Mouse (Mus musculus) mouse embryonic stem cell (cell line): ENCODE results near the gene Cdc40.

ENCODE experiments used
- in situ Hi-C, 2 experiments: fragments of 300-500 bp; cut with MboI; formaldehyde crosslinking; loops; 1 replicate in 1 of 2; 3 replicates in 1 of 2; pipeline ENCODE4 v1.14.3; 2019 to 2020; ENCODE audit warnings: low sequenced_read_pairs in 2 of 2, low pct_unique_long_range_greater_than_20kb in 1 of 2, mixed read lengths in 1 of 2; ENCODE audit not compliant: unreplicated experiment in 1 of 2

The Cdc40 gene

DNA sequence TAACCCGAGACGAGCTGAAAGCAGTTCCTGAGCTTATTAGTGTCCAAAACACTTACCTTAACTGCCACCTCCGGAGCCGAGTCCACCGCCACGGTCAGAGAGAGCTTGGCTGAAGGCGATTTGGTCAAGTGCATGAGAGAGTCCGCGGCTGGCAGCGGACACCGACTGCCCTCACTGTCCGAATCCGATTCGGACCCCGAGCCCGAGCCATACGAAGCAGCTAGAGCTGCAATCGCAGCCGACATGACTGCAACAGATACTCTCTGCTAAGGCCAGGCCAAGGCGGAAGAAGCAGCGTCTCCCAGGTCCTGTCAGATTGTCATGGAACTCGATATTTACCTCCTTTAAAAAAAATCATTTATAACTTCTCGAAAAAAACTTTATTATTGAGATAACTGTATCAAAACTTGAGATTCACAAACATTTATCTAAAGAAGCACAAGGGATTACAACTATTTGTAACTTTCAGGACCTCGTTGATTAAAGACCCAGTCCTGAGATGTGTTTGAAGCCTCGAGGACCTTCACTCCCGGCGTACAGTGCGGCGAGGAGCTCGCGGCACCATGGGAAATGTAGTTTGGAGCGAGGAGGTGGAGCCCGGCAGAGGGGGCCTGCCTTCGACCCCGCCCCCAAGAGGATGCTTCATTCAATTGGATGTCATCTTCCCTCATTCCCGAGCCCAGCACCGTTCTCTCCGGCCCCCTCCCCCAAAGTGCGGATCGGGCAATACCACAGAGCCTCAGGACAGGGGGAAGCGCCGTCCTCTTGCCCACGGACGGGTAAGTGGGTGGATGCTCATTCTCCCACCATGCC, at the start of gene Cdc40, which contains the start of gene Wasf1:
TSS of gene Cdc40 (minus strand) at position 481 of the 813 bp plus-strand sequence.
TSS of gene Wasf1 (plus strand) at position 645 of the 813 bp plus-strand sequence.
- in situ Hi-C loops, result no loop called here

DNA sequence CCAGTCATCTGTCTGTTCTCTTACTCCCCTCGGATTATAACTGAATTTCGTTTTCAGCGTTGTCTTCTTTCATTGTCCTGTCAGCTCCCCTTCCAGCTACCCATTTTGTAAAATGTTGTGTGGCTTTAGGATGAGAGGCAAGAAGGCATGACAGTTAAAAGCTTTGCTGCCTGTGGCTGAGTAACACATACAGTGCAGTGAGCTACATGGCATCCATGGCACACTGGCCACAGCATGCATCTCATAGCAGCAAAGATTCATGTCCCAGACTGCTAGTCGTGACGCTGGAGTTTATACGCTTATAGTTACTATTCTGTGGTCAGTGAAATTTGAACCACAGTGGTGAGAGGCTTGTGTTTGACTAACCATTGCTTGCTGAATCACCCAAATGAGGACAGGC, 36.4 kb upstream of the Cdc40 start:
- in situ Hi-C loops, result no loop called here

DNA sequence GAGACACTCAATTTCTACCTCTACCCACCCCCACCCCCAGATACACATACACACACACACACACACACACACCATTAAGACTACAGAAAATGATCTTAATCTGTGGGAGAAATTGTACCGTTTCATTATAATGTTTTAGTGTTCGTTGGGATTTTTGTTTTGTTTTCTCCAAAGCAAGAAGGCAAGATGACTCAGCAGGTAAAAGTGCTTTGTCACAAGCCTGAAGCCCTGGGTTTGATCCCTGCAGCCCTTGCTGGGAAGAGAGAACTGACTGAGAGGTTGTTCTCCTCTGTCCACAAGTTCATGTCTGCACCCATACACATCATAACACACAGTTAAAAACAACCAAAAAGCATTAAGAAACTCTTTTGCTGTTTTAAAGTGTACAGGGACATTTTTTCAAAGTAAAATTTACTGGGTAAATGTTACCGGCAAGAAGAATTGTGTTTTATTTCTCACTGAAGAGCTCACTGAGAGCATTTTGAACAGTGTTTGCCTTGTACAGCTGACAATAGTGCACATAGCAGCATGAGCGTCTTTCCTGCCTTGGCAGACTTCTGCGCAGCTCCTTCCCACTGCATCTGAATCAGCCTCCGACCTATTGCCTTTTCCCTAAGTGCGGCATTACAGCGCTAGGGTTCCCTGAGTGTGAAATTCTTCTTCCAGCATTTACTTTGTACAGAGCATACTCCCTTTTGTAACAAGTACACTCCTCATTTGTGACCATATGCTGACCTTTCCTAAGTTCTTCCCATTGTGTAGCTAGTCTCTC, 35.7 kb upstream of the Cdc40 start:
- in situ Hi-C loops, result no loop called here

DNA sequence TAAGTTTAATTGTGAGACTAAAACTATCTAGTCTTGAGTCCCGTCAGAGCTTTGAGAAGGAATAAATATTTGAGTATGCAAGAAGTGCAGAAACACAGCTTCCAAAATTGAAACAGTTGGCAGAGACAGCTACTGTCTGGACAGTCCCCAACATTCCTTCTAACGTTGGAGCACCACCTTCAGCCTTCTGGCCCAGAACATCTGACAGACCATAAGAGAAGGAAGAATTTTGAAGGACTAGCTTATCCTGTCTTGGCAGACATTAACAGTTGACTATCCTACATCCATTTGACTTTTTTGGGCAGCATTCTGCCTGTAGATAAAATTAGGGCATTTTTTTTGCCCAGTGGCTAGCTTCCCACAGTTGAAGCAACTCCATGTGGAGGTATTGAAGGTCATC, 32.1 kb upstream of the Cdc40 start:
- in situ Hi-C loops, result no loop called here

DNA sequence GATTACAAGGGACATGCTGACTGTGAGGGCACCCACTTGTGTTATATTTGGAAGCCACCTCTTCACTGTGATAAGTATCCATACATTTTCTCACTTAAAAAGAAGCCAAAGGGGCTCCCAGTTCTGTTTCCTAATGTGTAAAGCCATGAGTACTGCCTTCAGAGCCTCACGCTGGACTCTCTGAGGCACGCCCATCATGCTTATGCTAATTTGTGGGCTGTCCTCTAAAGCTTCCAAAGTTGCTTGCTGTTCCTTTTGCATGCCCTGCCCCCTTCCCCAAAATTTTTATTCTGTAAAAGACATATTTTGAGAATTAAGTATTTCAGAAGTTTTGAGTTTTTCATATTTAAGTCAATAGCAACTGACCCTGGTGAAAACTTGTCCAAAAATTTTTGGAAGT, 27.7 kb upstream of the Cdc40 start:
- in situ Hi-C loops, result no loop called here

DNA sequence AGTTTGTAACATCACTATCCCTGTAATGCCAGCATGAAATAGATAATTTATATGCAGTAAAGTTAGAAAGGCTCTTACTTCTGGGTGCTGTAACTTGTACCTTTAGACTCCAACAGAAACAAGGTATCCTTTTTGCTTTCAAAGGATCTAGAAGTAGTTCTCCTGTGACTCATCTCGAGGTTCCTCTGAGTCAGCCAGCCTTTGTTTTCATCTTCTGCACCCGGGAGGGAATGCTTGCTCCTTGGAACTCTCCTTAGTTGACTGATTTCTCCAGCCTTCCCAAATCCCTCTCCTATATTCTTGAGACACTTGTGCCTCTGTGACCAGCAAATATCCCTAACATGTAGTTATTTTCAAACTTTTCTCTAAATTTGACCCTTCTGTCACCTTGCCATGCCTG, 25.5 kb upstream of the Cdc40 start:
- in situ Hi-C loops, result no loop called here

DNA sequence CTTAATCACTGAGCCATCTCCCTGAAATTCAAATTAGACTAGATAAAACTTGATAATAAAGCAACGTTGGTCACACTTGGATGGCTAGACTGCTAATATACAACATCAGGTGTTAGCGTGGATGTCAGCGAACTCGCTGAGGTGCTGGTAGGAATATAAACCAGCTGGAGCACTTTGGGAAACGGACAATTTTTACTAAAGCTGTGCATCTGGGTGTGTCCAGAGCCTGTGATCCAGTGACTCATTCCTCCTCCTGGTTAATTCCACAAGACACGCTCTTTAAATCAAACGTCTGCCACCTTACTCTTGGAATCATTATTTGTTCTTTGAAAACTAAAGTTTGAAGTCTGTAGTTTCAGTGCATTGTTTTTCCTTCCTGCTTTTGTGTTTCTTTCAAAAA, 23.7 kb upstream of the Cdc40 start:
- in situ Hi-C loops, result no loop called here

DNA sequence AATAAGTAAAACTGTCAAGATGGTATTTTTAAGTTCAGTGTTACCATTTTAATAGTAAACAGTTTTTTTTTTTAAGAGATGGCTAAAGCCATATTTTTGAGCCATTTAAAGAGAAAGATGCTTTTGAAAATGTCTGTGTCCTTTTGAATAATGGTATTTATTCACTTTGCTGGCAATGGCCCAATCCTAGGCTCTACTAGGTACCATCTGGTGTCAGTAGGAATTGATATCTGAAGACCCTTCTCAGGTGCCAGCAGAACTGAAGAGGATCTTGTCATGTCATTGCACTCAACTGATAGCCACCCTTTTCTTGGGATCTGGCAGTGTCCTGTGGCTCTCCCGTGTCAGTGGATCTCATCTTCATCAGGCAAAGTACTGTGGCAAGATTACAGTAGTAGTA, 23.0 kb upstream of the Cdc40 start:
- in situ Hi-C loops, result no loop called here

DNA sequence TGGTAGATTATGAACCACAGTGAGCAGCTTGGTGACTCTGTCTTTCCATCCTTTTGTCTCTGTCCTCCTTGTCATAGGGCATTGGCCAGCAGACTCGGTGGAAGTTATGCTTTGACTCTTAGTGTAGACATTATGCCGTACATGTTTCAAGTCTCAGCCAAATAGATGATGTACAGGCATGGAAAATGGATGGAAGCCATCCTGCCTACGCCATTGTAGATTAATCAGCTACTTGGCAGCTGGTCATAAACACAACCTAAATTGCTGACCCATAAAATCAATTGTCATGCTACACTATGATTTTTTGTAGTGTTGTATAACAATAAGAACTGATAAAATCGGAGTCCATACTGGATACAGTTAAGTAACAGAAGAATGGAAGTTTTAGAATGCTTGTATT, 18.7 kb upstream of the Cdc40 start:
- in situ Hi-C loops, result no loop called here

DNA sequence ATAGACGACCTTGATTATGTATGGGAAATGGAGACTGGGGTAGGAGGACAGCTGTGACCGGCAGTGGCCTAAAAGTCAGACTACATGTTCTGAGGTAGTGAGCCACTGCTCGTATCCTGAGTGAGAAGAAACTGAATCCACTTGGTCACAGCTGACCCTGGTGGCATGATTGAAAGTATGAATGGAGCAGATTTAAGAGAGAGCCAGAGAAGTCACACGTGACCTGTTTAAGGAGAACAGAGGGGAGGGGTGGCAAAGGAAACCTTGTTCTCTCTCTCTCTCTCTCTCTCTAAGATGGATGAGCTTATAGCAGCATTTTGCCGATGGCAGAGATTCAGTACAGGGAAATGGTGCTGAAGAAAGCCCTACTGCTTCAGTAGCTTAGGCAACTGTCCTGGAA, 13.5 kb upstream of the Cdc40 start:
- in situ Hi-C loops, result no loop called here

DNA sequence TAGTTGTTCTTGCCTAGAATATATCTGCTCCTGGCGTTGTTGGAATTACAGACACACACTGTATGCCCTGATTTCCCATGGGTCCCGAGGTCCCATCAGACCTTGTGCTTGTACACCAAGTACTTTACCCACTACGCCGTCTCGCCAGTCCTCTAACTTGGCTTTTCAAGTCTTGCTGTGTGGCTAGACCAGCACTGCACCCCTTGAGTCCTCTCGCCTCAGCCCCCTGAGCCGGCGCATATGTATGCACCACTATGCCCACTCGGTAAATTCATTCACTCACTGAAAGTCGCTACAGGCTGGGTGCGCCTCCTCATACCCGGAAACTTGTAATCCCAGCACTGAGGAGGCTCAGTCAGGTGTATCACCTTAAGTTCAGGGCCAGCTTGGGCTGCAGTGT, 12.7 kb upstream of the Cdc40 start:
- in situ Hi-C loops, result no loop called here

DNA sequence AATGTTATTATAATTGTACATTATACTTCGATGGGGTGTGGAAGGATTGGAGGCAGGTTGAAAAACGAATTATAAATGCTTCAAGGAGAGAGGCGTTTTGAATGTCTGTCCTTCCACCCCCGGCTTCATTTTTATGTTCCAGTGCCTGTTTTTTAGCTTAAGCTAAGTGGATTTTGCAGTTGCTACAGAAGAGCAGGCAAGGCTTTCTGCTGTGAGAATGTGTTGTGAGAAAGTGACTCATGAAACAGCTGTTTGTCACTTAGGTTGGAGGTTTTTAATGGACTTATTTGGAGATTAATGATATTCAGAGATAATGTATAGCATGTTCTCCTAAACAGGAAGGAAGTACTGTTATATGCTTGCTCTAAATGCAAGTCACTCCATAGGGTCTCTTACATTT, 6.0 kb upstream of the Cdc40 start:
- in situ Hi-C loops, result no loop called here

DNA sequence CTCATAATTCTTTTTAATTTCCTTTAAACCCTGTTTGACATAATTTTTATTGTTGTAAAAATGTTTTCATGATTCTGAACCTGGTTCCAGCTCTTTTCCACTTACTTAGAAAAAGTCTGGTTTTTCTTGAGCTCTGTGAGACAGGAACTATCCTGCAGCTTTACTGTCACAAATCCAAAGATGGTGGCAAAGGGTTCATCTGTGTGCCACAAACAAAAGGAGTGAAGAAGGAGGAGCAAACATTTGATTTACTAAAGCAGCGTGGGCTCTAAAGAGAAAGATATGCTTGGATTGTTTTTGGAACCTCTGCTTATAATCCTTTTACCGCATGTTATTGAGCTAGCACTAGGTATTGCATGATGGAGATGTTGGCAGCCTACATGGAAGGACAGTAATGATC, 4.2 kb upstream of the Cdc40 start:
- in situ Hi-C loops, result no loop called here

DNA sequence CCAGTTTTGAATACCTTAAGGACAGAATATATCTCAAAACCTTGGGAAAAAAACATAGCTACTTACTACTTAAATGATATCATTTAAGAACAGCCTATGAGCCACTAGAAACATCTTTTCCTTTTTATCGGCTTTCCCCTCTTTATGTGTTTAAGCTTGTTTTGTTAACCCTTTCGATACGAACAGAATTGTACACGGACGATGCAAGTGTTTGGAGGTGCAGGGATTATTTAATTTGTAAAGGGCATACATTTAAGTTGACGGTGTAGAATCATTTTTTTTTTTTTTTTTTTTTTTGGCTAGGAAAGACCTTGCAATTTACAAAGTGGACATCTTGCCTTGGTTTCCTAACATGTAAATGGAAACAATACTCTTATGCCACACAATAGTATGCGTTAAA, 2.3 kb upstream of the Cdc40 start:
- in situ Hi-C loops, result no loop called here

DNA sequence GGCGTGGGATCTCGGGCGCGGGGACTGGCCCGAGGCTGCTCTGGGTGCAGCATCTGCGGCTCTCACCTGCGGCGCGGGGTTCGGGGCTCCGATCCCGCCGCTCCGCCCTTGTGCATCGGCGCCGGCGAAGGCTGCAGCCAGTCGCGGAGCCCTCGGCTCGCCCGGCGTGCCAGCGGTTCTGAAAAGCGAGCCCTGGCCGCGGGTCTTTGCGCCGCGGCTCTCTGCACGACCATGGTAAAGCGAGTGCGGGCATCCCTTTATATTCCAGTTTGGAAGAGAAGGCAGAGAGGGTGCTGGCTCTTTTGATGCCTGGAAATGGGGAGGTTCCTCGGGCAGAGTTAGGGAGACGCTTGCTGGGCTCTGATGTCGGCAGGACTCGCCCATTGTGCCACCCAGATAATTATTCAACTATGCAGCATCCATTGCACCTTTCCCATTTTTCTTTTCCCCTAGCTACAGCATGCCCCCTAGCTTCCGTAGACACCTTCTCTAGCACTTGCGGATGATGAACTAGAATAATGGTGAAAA, 1.2 kb upstream of the Cdc40 start:
- in situ Hi-C loops, result no loop called here

DNA sequence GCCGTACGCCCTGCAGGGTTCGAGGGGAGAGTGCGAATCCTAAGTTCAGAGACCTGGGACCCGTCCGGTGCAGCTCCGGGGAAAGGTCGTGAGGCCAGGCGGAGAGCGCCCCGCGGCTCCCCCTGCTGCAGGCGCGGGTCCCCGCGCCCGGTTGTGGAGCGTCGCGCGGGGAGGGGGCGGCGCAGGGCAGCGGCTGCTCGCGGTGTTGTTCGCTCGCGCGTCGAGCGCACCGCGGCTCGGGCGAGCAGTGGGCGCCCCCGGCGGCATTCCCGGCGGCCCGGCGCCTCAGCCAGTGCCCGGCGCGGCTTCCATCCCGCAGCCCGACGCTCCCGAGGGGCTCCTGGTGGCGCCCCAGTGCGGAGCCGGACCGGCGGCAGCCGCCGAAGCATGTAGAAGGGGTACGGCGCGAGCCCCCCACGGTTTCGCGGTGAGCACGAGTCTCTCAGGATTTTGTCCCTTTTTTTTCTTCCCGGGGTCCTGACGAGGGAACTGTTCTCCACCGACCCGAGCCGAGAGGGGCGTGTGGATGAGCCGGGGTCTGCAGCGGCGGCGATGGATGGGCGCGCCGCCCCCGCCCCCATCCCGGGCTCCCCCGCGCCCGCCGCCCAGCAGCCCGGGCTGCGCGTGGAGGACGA, 650 bp upstream of the Cdc40 start:
- in situ Hi-C loops, result no loop called here

DNA sequence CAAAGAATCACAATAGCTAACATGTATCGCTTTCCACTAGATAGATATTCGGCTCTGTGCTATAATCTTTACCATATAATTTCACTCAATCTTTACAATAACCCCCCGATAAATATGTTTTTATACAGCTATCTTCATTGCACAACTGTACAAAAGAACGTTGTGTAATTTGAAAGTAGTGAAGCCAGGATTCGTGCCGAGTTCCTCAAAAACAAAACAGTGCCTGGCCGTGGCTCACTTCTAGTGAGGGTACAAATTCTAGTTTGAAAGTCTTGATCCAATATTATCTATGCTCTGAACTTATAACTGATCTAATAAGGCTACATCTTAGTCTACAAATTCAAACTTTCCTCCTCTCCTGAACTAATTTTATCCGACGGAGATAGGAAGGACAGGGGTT, 778 bp downstream of the Cdc40 start:
- in situ Hi-C loops, result no loop called here

DNA sequence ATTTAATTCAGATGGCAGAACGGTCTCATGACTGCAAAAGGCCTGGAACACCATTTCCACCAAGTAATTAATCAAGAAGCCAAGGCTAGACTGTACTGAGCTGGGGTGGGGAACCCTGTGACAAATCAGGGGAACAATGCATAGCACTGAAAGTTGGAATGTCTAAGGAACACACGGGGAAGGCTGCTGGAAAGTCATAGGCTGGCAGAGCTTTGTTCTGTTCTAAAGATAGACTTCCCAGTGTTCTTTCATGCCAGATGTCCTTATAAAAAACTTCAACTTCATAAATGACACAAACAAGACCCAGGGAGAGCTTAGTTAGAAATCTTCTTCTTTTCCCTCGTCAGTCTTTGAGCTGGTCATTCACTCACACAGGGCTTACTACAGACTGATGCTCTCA, 1.9 kb downstream of the Cdc40 start:
- in situ Hi-C loops, result no loop called here

DNA sequence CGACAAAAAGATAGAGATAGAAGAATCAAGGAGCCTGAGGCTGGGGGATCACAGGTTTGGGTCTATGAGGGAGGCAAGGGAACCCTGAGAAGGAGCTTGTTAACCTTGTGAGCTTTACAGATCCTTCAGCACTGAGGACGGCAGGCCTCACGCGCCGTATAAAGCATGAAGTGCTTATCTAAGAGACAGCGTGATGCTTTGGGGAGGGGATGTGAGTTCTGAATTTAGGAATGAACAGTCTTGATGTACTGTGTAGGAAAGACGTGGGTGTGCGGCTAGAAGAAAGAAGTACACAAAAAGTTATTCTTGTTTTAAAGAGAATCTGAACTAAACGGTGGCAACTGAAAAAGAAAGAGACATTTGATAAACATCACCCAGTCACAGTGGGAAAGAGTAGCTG, 3.1 kb downstream of the Cdc40 start:
- in situ Hi-C loops, result no loop called here
